Mouse (Mus musculus) stomach, postnatal 0 days (tissue): ENCODE results near the gene Adra1b. TPM values are rescaled to one million over a fixed set of nuclear protein-coding genes. Genes with fewer than 3 reads are reported as not detected.

ENCODE experiments used
- ATAC-seq: fragments of 200-750 bp; cut with Nextera tagmentation; 2 replicates; pipeline ENCODE4 v1.8.0; 2017; ENCODE audit not compliant: low FRiP score, low TSS enrichment
- DNase-seq: peaks from one replicate; pipeline ENCODE4 v3.0.0-alpha.2; 2016; ENCODE audit warnings: low spot score
- H3K27ac ChIP-seq: fragments of 300-500 bp; sonication (generic); replicated peaks from 2 replicates; pipeline ENCODE4 v1.5.1; 2014; ENCODE audit warnings: mild to moderate bottlenecking, control low read depth
- H3K27me3 ChIP-seq: fragments of 300-500 bp; sonication (generic); 2 replicates; pipeline ENCODE4 v1.6.1; 2014; ENCODE audit warnings: low read length; ENCODE audit not compliant: control insufficient read depth, insufficient read depth
- H3K36me3 ChIP-seq: fragments of 300-500 bp; sonication (generic); 2 replicates; pipeline ENCODE4 v1.6.1; 2014; ENCODE audit warnings: low read length, mixed read lengths; ENCODE audit not compliant: control insufficient read depth, insufficient read depth
- H3K4me1 ChIP-seq: fragments of 300-500 bp; sonication (generic); replicated peaks from 2 replicates; pipeline ENCODE4 v1.6.1; 2014; ENCODE audit warnings: antibody characterized with exemption; ENCODE audit not compliant: control insufficient read depth, insufficient read depth
- H3K4me2 ChIP-seq: fragments of 300-500 bp; sonication (generic); replicated peaks from 2 replicates; pipeline ENCODE4 v1.6.1; 2014; ENCODE audit warnings: low read depth, mild to moderate bottlenecking, control low read depth, moderate library complexity
- H3K4me3 ChIP-seq: fragments of 300-500 bp; sonication (generic); 2 replicates; pipeline ENCODE4 v1.5.1; 2014; ENCODE audit warnings: low read depth, low read length, control low read depth
- H3K9ac ChIP-seq: fragments of 300-500 bp; sonication (generic); 2 replicates; pipeline ENCODE4 v1.6.1; 2014; ENCODE audit warnings: mild to moderate bottlenecking, low read length, control low read depth, mixed read lengths
- H3K9me3 ChIP-seq: fragments of 300-500 bp; sonication (generic); 2 replicates; pipeline ENCODE4 v1.6.1; 2016; ENCODE audit warnings: low read length; ENCODE audit not compliant: control insufficient read depth
- CTCF ChIP-seq: IDR thresholded peaks from 2 replicates; pipeline ENCODE4 v1.5.1; 2016; ENCODE audit warnings: antibody characterized with exemption, low read depth, mild to moderate bottlenecking, moderate library complexity
- EP300 ChIP-seq: optimal IDR thresholded peaks from 2 replicates; pipeline ENCODE3; 2016; ENCODE audit warnings: antibody characterized with exemption
- WGBS: fragments of 180-500 bp; shearing (Covaris S2); extraction: QIAGEN DNeasy Blood & Tissue Kit; methylation state at CpG from one replicate; pipeline ENCODE4 v1.1.7; 2014; 5-methylcytosine and 5-hydroxymethylcytosine counted together
- polyA plus RNA-seq: library from polyadenylated mRNA; unstranded; fragments of >200 nt; fragmentation: Nextera tagmentation; extraction: Ambion mirVana; gene quantifications from 2 replicates; pipeline ENCODE4 v1.2.1, GENCODE M21; 2015

Adra1b gene
- polyA plus RNA-seq, 1 experiment from 2014 or later = 0.10 TPM

- ATAC-seq (no peak), DNase-seq (no peak)
- Histone ChIP-seq H3K27ac (no peak overlapping the region), H3K9me3 (no peaks in the 10 kb centered on the region), H3K4me2 (no peak overlapping the region), H3K27me3 (no peaks in the 10 kb centered on the region), H3K9ac (no peak overlapping the region), H3K4me1 (no peaks in the 10 kb centered on the region), H3K36me3 (no peaks in the 10 kb centered on the region), H3K4me3 (no peak overlapping the region)
- 61% methylated on average over 5 of the region's 5 CpGs for WGBS
- no peak for TF ChIP-seq CTCF
- no peak for TF ChIP-seq EP300
Observed at GRCm38 (mm10) chr11:43877211-43877610, 23.8 kb downstream of the Adra1b start.

DNA sequence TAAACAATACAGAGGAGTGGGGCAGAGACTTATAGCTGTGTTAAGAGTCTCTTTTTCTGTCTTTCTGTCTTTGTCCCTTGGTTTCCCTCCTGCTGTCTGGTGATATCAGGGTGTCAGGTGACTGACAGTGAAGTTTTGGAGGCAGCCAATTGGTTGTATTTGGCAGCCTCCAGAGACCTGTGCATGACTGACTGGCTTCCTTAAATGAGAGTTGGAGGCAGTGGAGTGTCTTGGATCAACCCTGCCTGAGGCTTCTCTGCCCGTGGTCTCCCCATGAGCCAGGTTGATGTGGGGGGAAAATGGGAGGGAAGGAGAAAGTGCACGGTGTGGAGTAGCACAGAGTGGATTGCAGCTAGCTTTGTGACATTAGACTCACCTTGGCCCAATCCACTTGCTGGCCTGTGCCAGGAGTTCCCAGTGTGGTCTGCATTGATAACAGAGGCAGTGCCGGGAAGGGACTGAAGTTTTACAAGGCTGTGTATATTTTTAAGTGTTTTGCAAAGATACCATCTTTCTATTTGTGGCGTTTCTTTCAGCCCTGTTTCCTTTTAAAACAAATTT is 33.2 kb downstream of the Adra1b start:
- TF ChIP-seq CTCF = no peak
- no peak for TF ChIP-seq EP300
- H3K4me2 ChIP-seq = no peak overlapping the region
- ATAC-seq (no peak), DNase-seq (no peak)
- H3K4me1 ChIP-seq = no peaks in the 10 kb centered on the region
- 64% methylated on average over 4 of the region's 4 CpGs for WGBS
- no peaks in the 10 kb centered on the region for H3K36me3 ChIP-seq
- no peaks in the 10 kb centered on the region for H3K27me3 ChIP-seq
- no peak overlapping the region for H3K4me3 ChIP-seq
- H3K27ac ChIP-seq = no peak overlapping the region
- H3K9ac ChIP-seq = no peak overlapping the region
- H3K9me3 ChIP-seq = no peaks in the 10 kb centered on the region

DNA sequence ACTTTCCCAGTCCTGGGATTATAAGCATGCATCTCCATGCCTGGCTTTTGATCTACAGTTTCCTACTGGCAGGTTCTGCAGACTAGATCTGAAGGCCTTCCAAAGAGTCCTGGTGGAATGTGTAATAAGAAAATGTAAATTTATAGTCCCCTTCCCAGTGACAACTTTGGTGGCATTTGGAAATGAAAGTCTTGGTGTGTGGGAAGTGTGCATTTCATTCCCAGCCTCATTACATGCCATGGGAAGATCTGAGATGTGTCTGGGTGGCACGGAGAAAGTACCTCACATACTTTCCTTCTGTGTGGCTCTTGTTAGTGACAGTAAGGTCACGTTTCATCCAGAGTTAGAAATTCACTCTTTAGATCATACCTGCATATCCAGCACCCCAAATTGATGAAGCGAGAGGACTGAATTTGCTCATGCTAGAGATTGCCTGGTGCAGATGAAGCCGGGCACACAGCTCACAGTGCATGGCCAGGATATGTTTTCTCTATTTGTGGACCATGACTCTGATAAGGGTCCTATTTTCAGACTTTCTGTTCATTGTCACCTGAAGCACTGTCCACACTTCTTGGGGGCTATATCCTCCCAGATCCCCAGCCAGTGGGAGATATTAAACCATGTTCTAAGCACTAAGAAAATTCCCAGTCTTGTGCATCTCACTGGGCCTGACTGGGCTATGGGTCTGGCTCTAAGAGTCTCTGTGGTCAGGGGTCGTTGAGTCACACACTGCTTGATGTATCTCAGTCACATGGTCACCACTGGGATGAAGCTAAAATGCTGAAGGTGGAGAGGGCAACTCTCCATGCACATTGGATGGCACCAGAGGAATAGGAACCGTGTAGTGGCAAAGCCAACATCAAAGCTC is 35.5 kb downstream of the Adra1b start:
- no peaks in the 10 kb centered on the region for H3K4me1 ChIP-seq
- H3K9ac ChIP-seq = no peak overlapping the region
- TF ChIP-seq EP300 (no peak), CTCF (no peak)
- no peaks in the 10 kb centered on the region for H3K27me3 ChIP-seq
- no peak for DNase-seq
- 84% methylated on average over 6 of the region's 6 CpGs for WGBS
- H3K27ac ChIP-seq = no peak overlapping the region
- no peaks in the 10 kb centered on the region for H3K36me3 ChIP-seq
- no peaks in the 10 kb centered on the region for H3K9me3 ChIP-seq
- no peak for ATAC-seq
- H3K4me3 ChIP-seq = no peak overlapping the region
- no peak overlapping the region for H3K4me2 ChIP-seq

GRCm38 (mm10) chr11:43853046-43853445 is 48.0 kb downstream of the Adra1b start:
- H3K27me3 ChIP-seq = no peaks in the 10 kb centered on the region
- H3K9me3 ChIP-seq = no peaks in the 10 kb centered on the region
- WGBS = 67% methylated on average over 6 of the region's 6 CpGs
- no peak overlapping the region for H3K9ac ChIP-seq
- ATAC-seq (no peak), DNase-seq (no peak)
- TF ChIP-seq EP300 (no peak), CTCF (no peak)
- no peak overlapping the region for H3K4me3 ChIP-seq
- H3K27ac ChIP-seq = no peak overlapping the region
- H3K4me2 ChIP-seq = no peak overlapping the region
- H3K36me3 ChIP-seq = no peaks in the 10 kb centered on the region
- H3K4me1 ChIP-seq = no peaks in the 10 kb centered on the region

- Histone ChIP-seq H3K4me2 (no peak overlapping the region), H3K36me3 (no peaks in the 10 kb centered on the region), H3K27ac (no peak overlapping the region), H3K9ac (no peak overlapping the region), H3K27me3 (no peaks in the 10 kb centered on the region), H3K9me3 (no peaks in the 10 kb centered on the region), H3K4me3 (no peak overlapping the region), H3K4me1 (no peaks in the 10 kb centered on the region)
- TF ChIP-seq CTCF (no peak), EP300 (no peak)
- no peak for DNase-seq
- WGBS = 79% methylated on average over 4 of the region's 4 CpGs
- no peak for ATAC-seq
Observed at GRCm38 (mm10) chr11:43848056-43848455, 53.0 kb downstream of the Adra1b start.

DNA sequence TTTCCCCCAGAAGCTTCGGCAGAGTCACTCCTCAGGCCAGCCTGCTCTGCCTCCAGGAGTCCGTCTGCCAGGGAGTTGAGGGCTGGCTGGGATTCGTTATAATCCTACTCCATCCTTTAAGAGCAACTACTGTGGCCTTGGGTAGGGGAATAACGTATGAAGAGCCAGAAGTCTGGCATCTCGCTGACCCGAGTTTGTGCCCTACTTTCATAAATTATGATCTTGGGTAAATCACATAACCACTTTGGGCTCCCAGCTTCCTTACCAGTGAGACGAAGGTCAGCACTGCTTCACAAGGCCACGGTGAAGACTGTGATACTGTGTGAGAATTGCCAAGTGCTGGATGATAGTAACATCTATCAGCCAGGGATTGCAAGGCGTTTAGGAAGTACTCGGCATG is 59.4 kb downstream of the Adra1b start:
- 0 out of 2 replicates have a peak, but pooled peaks cover 3% of the 10 kb centered on the region for H3K27me3 ChIP-seq
- DNase-seq (no peak), ATAC-seq (no peak)
- no peaks in the 10 kb centered on the region for H3K9me3 ChIP-seq
- H3K4me2 ChIP-seq = no peak overlapping the region
- TF ChIP-seq EP300 (no peak), CTCF (no peak)
- no peak overlapping the region for H3K9ac ChIP-seq
- no peak overlapping the region for H3K27ac ChIP-seq
- H3K4me3 ChIP-seq = no peak overlapping the region
- H3K36me3 ChIP-seq = no peaks in the 10 kb centered on the region
- 60% methylated on average over 10 of the region's 10 CpGs for WGBS
- no peaks in the 10 kb centered on the region for H3K4me1 ChIP-seq
